Mouse (Mus musculus): ENCODE results near the gene Serpinb2. TPM values are rescaled to one million over a fixed set of nuclear protein-coding genes. Genes with fewer than 3 reads are reported as not detected.
A peak's percentile ranks its signal among the peaks of the same experiment; 100 is the strongest.

Serpinb2 gene
- polyA plus RNA-seq, 2 experiments: 1.1 to 4.3 TPM

- no peak overlapping the region for H3K4me2 ChIP-seq (replicated peaks; ENCODE audit: low read depth, low read length, severe bottlenecking)
- no peaks in the 10 kb centered on the region for H3K9me3 ChIP-seq (ENCODE audit: control insufficient read depth, low read length)
- no peak overlapping the region for H3K4me3 ChIP-seq (replicated peaks; ENCODE audit: low read length)
- ATAC-seq (ENCODE audit: low FRiP score, low read depth) (no peak), DNase-seq (ENCODE audit: low spot score) (no peak)
- H3K27me3 ChIP-seq (ENCODE audit: control insufficient read depth, insufficient read depth, low read length): no peaks in the 10 kb centered on the region
- TF ChIP-seq POLR2A (IDR thresholded peaks at IDR 0.05; ENCODE audit: borderline replicate concordance, extremely low read depth, insufficient read depth, insufficient read length): no peak
- no peaks in the 10 kb centered on the region for H3K36me3 ChIP-seq (ENCODE audit: control insufficient read depth, insufficient read depth, low read length)
- no peaks in the 10 kb centered on the region for H3K4me1 ChIP-seq (ENCODE audit: control insufficient read depth, insufficient read depth, low read length)
- H3K9ac ChIP-seq (ENCODE audit: low read depth, low read length, severe bottlenecking): no peak overlapping the region
- 81% methylated on average over 3 of the region's 3 CpGs for WGBS
- H3K27ac ChIP-seq (replicated peaks; ENCODE audit: low read depth, low read length): no peak overlapping the region
Observed at GRCm38 (mm10) chr1:107559494-107559893, 48.3 kb downstream of the Serpinb2 start.

- H3K9me3 ChIP-seq (ENCODE audit: control insufficient read depth, low read length): no peaks in the 10 kb centered on the region
- H3K36me3 ChIP-seq (ENCODE audit: control insufficient read depth, insufficient read depth, low read length): no peaks in the 10 kb centered on the region
- H3K9ac ChIP-seq (ENCODE audit: low read depth, low read length, severe bottlenecking): no peak overlapping the region
- WGBS: 86% methylated on average over 1 of the region's 1 CpGs
- no peak for ATAC-seq (ENCODE audit: low FRiP score, low read depth)
- no peaks in the 10 kb centered on the region for H3K4me1 ChIP-seq (ENCODE audit: control insufficient read depth, insufficient read depth, low read length)
- DNase-seq (ENCODE audit: low spot score): no peak
- TF ChIP-seq POLR2A (IDR thresholded peaks at IDR 0.05; ENCODE audit: borderline replicate concordance, extremely low read depth, insufficient read depth, insufficient read length): no peak
- no peak overlapping the region for H3K4me2 ChIP-seq (replicated peaks; ENCODE audit: low read depth, low read length, severe bottlenecking)
- no peak overlapping the region for H3K27ac ChIP-seq (replicated peaks; ENCODE audit: low read depth, low read length)
- no peak overlapping the region for H3K4me3 ChIP-seq (replicated peaks; ENCODE audit: low read length)
- no peaks in the 10 kb centered on the region for H3K27me3 ChIP-seq (ENCODE audit: control insufficient read depth, insufficient read depth, low read length)
Observed at GRCm38 (mm10) chr1:107562110-107562509, 50.9 kb downstream of the Serpinb2 start.

- Histone ChIP-seq H3K27me3 (ENCODE audit: control insufficient read depth, insufficient read depth, low read length) (no peaks in the 10 kb centered on the region), H3K9ac (ENCODE audit: low read depth, low read length, severe bottlenecking) (no peak overlapping the region), H3K27ac (replicated peaks; ENCODE audit: low read depth, low read length) (no peak overlapping the region), H3K4me3 (replicated peaks; ENCODE audit: low read length) (no peak overlapping the region), H3K4me1 (ENCODE audit: control insufficient read depth, insufficient read depth, low read length) (no peaks in the 10 kb centered on the region), H3K36me3 (ENCODE audit: control insufficient read depth, insufficient read depth, low read length) (no peaks in the 10 kb centered on the region), H3K9me3 (ENCODE audit: control insufficient read depth, low read length) (no peaks in the 10 kb centered on the region), H3K4me2 (replicated peaks; ENCODE audit: low read depth, low read length, severe bottlenecking) (no peak overlapping the region)
- no peak for ATAC-seq (ENCODE audit: low FRiP score, low read depth)
- no peak for TF ChIP-seq POLR2A (IDR thresholded peaks at IDR 0.05; ENCODE audit: borderline replicate concordance, extremely low read depth, insufficient read depth, insufficient read length)
- peak; percentile 25 for DNase-seq (ENCODE audit: low spot score)
Observed at GRCm38 (mm10) chr1:107565644-107566043, 54.4 kb downstream of the Serpinb2 start.

- no peaks in the 10 kb centered on the region for H3K27me3 ChIP-seq (ENCODE audit: control insufficient read depth, insufficient read depth, low read length)
- DNase-seq (ENCODE audit: low spot score): no peak
Observed at GRCm38 (mm10) chr1:107576094-107576493, 64.9 kb downstream of the Serpinb2 start.

GRCm38 (mm10) chr1:107577514-107577913 lies 66.3 kb downstream of the Serpinb2 start:
- H3K27me3 ChIP-seq (ENCODE audit: control insufficient read depth, insufficient read depth, low read length): no peaks in the 10 kb centered on the region
- no peak overlapping the region for H3K4me3 ChIP-seq (replicated peaks; ENCODE audit: low read length)
- no peak overlapping the region for H3K27ac ChIP-seq (replicated peaks; ENCODE audit: low read depth, low read length)
- no peak overlapping the region for H3K9ac ChIP-seq (ENCODE audit: low read depth, low read length, severe bottlenecking)
- no peaks in the 10 kb centered on the region for H3K36me3 ChIP-seq (ENCODE audit: control insufficient read depth, insufficient read depth, low read length)
- DNase-seq (ENCODE audit: low spot score) (no peak), ATAC-seq (ENCODE audit: low FRiP score, low read depth) (no peak)
- no peak overlapping the region for H3K4me2 ChIP-seq (replicated peaks; ENCODE audit: low read depth, low read length, severe bottlenecking)
- no peaks in the 10 kb centered on the region for H3K9me3 ChIP-seq (ENCODE audit: control insufficient read depth, low read length)
- no peak for TF ChIP-seq POLR2A (IDR thresholded peaks at IDR 0.05; ENCODE audit: borderline replicate concordance, extremely low read depth, insufficient read depth, insufficient read length)
- 89% methylated on average over 1 of the region's 1 CpGs for WGBS
- H3K4me1 ChIP-seq (ENCODE audit: control insufficient read depth, insufficient read depth, low read length): no peaks in the 10 kb centered on the region

More at GRCm38 (mm10) chr1:107576094-107576493, 64.9 kb downstream of the Serpinb2 start:
- H3K27ac ChIP-seq (replicated peaks; ENCODE audit: low read depth, low read length): no peak overlapping the region
- H3K4me2 ChIP-seq (replicated peaks; ENCODE audit: low read depth, low read length, severe bottlenecking): no peak overlapping the region
- H3K36me3 ChIP-seq (ENCODE audit: control insufficient read depth, insufficient read depth, low read length): no peaks in the 10 kb centered on the region
- WGBS: 74% methylated on average over 2 of the region's 2 CpGs
- no peaks in the 10 kb centered on the region for H3K4me1 ChIP-seq (ENCODE audit: control insufficient read depth, insufficient read depth, low read length)
- no peak overlapping the region for H3K9ac ChIP-seq (ENCODE audit: low read depth, low read length, severe bottlenecking)
- H3K9me3 ChIP-seq (ENCODE audit: control insufficient read depth, low read length): no peaks in the 10 kb centered on the region
- no peak for TF ChIP-seq POLR2A (IDR thresholded peaks at IDR 0.05; ENCODE audit: borderline replicate concordance, extremely low read depth, insufficient read depth, insufficient read length)
- H3K4me3 ChIP-seq (replicated peaks; ENCODE audit: low read length): no peak overlapping the region
- no peak for ATAC-seq (ENCODE audit: low FRiP score, low read depth)

GRCm38 (mm10) chr1:107581220-107581619 lies 70.0 kb downstream of the Serpinb2 start:
- ATAC-seq (ENCODE audit: low FRiP score, low read depth): no peak
- Histone ChIP-seq H3K27me3 (ENCODE audit: control insufficient read depth, insufficient read depth, low read length) (no peaks in the 10 kb centered on the region), H3K4me1 (ENCODE audit: control insufficient read depth, insufficient read depth, low read length) (no peaks in the 10 kb centered on the region), H3K36me3 (ENCODE audit: control insufficient read depth, insufficient read depth, low read length) (no peaks in the 10 kb centered on the region), H3K27ac (replicated peaks; ENCODE audit: low read depth, low read length) (no peak overlapping the region), H3K9me3 (ENCODE audit: control insufficient read depth, low read length) (no peaks in the 10 kb centered on the region), H3K4me3 (replicated peaks; ENCODE audit: low read length) (no peak overlapping the region), H3K4me2 (replicated peaks; ENCODE audit: low read depth, low read length, severe bottlenecking) (no peak overlapping the region), H3K9ac (ENCODE audit: low read depth, low read length, severe bottlenecking) (no peak overlapping the region)
- DNase-seq (ENCODE audit: low spot score): no peak
- 85% methylated on average over 1 of the region's 1 CpGs for WGBS
- no peak for TF ChIP-seq POLR2A (IDR thresholded peaks at IDR 0.05; ENCODE audit: borderline replicate concordance, extremely low read depth, insufficient read depth, insufficient read length)
